Mouse (Mus musculus): ENCODE results near the gene Il11. TPM values are rescaled to one million over a fixed set of nuclear protein-coding genes. Genes with fewer than 3 reads are reported as not detected.

Il11 gene
- 0.67 TPM for polyA plus RNA-seq (2017; shearing (Covaris generic))

DNA sequence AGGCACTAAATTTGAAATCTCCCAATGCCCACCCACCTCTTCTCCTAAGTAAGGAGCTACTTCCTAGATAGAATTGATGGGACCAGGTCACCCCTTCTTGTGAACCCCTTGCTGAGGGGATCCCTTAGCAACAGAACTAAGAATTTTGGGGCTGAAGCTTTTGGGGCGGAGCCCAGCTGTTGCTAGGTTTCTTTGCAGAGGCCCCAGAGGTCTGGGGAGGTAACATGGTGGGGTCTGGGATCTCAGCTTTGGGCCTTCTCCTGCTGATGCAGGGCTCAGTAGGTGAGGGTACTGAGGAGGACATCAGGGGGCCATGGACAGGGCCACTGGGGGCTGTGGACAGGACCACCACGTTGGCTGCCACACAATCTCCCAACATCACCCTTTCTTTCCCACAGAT lies at the start of gene Il11, which contains the start of gene Tmem190:
Gene Il11, minus strand, starts transcription at position 101 of the 400 bp plus-strand sequence.
Gene Tmem190, plus strand, starts transcription at position 179 of the 400 bp plus-strand sequence.

DNA sequence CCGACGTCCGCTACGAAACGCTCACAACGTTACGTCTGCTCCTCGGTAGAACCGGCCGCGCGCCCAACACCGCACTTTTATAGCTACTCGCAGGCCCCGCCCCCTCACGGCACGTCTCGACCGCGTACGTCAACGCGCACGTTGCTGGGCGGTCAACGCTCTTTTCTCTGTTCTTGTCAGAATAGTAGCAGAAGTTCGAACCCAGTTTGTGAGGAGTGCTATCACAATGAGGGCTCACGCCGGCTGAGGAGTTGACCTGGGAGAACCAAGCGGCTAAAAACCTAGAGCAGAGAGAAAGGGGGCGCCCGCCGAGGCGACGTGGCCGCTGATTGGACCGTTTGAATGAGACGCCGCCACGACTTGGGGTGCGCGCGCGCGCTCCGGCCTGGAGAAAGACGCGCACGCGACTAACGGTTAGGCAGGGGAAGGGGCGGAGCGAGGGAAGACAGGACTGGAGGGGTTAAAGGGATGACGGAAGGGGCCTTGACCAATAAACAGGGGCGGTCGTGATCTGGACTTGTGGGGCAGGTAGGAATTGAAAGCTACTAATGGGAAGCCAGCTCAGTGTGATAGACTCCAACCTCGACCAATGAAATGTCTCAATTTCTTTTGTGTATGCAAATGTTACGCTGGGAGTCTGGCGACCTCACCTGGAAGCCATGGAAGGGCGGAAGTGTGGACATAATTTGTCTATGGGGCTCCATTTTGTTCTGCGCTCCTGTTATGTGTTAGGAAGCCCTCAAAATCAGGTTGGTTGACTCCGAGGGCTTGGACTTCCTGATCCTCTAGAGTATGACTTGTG lies 29.8 kb upstream of the Il11 start, which contains the start of gene Ube2s:
Gene Ube2s, minus strand, starts transcription at position 288 of the 802 bp plus-strand sequence.

DNA sequence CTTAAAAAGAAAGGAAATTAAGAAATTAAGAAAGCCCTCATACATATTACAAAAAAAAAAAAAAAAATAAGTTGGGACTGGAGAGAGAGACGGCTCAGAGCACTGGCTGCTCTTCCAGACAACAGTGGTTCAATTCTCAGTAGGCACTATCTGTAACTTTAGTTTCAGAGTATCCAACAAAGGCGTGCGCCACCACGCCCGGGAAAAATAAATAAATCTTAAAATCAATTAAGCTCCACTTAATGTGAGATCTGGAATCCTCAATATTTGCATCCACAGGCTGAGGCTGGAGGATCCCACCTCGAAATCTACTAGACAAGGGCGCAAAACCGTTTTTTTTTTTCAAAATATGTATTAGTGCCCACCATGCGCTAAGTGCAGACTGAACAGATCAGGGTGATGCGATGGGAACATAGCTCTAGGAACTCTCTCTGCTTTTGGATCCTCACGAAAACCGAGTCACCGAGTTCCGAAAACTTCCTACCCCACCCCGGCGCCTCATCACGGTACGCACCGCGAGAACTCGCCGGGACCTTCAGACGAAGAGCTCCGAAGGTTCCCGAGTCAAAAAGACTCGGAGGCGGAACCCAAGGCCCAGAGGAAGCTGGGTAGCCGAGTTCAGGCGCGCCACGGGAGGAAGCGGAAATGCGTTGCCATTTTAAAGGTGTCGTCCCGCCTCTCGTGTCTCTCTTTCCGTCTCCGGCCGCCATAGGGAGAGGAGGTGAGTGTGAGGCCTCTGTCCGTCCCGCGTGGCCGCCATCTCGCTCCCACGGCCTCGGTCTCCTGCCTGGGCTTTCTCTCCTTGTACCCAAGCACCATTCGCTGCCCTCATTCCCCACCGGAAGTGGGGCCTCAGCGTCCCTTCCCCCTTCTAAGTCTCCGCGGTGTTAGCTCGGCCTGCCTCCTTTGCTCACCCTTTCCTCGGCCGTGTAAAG lies 9.9 kb upstream of the Il11 start, which contains the start of gene Rpl28:
Gene Rpl28, plus strand, starts transcription at position 597 of the 935 bp plus-strand sequence.

DNA sequence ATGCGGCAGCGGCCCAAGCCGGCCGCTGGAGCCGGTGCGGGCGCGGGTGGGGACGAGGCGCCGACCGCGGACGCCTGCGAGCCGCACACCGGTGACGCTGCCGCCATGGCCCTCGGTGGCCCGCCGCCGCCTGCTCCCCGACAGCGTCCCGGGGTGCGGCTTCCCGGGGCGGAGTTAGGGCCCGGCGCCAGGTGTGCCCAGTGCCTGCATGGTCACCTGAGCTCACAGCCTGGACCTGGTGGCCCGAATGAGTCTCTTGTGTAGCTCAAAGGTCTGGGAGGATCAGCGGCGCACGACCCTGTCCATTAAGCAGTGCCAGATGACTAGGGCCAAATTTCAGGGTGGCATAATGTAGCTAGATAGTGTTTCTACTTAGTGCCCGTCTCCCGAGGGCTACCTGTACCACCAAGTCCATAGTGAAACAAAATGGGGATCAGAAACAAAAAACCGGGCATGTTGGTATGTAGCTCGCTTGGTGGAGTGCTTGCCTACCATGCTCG lies 6.8 kb upstream of the Il11 start, which contains the start of gene Tmem238:
Gene Tmem238, minus strand, starts transcription at position 221 of the 500 bp plus-strand sequence.

DNA sequence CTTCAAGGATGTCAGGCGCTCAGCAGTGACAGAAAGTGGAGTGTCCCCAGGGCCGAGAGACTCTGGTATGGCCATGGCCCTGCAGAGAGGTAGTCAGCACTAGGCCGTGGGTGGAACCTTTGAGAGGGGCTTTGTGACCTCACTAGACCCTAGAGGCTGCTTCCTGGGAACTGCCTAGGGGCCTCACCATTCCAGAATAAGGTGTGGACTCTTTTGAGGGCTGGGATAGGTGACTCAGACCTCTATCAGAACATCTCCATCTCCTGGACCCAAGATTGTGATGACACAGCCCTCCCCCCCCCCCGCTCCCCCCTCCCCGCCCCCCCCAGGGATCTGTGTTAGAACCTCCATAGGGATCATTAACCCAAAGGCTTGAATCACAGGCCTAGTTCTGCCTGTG lies 11.5 kb downstream of the Il11 start, which contains the start of gene Fam71e2:
Gene Fam71e2, minus strand, starts transcription at position 101 of the 400 bp plus-strand sequence.

DNA sequence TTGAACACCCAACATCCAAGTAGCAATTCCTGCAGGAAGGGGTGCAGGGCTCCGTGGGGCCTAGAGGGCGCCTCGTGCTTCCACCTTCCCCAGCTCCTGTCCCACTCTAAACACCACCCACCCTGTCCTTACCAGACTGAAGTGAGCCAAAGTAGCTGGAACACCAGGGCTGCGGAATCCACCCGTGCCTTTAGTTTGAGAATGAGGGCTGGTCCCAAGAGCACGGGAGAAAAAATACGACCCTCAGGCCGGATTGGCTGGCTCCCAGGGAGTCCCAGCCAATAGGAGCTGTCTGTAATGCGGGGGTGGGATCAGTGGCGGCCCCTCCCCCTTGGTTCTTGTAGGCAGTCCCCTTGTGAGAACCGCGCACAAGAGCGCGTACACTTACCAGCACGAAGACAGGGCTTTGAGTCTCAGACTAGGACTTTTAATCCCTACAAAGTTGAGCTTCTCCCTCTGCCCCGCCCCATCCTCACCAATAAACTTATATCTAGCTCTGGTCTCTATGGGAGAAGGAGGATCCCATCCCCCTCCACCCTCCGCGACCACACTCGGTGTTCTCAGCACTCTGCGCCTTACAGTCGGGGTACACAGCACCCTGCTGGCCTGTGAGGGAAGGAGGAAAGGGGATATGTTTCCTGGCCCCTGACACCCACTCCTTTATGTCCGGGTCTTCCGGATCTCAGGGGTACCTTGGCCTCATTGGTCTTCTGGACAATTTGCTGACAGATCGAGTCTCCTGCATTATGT lies 29.7 kb downstream of the Il11 start, which contains the start of gene Cox6b2:
Gene Cox6b2, minus strand, starts transcription at position 274 of the 750 bp plus-strand sequence.

DNA sequence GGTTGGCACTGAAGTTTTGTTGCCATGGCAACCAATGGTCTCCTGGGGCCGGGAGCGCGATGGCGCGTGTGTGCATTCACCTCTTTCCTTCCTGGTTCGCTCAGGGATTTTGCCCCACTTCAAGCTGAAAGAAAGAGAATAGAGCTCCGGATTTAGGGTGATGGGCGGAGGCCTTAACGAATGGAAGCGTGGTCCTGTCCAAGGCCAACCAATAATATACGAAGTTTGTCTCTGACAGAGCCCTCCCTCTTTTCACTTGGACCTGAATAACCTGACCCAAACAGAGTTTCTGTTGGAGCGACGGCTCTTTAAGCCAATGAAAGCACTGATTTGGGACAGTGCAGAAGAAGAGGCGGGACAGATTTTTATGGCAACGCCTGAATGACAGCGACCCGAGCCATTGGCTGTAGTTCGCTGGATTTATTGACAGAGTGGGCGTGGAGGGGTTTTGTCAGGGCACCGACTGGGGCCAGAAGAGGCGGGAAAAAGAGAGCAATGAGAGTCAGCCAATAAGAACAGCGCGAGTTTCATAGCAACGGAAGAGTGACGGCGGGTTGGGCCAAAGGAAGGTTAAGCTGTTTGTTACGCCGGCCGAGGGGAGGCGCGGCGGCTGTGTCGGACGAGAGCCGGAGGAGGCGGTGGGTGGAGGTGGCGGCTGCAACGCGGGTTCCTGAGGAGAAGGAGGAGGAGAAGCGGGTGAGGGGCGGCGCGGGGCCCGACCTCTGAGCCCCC lies 42.9 kb downstream of the Il11 start, which contains the start of gene Kmt5c:
Gene Kmt5c, plus strand, starts transcription at position 572 of the 732 bp plus-strand sequence.

DNA sequence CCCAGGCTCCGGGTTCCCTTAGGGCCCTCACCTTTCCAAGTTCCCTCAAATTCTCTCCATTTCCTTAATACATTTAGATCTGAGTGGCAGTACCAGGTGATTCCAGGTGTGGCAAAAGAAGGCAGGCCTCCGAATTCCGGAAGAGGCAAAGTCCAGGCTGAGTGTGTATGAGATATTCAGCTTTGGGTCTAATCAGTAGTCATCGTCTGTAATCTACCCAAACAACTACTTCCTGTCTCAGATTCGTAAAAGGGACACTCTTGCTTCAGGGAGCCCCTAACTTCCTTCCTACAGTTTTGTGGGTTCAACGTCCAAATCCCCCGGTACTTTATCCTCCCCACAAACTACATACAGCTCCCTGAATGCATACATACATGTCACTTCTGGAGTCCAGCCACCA lies 57.5 kb downstream of the Il11 start, which contains the start of gene Tmem150b:
Gene Tmem150b, minus strand, starts transcription at position 81 of the 400 bp plus-strand sequence.

Other genes with a start within 250 kb of the Il11 start
- gene Syt5, start 235.3 kb downstream of the Il11 start, polyA plus RNA-seq (2017; shearing (Covaris generic)) = 1.0 TPM
- not detected for gene Ptprh, start 178.8 kb downstream of the Il11 start, polyA plus RNA-seq (2017; shearing (Covaris generic))
- gene Tmem86b, start 151.4 kb downstream of the Il11 start, polyA plus RNA-seq (2017; shearing (Covaris generic)) = 11.7 TPM
- gene Ppp6r1, start 123.8 kb downstream of the Il11 start, polyA plus RNA-seq (2017; shearing (Covaris generic)) = 243 TPM
- gene Hspbp1, start 97.8 kb downstream of the Il11 start, polyA plus RNA-seq (2017; shearing (Covaris generic)) = 62.4 TPM
- not detected for gene Brsk1, start 92.3 kb downstream of the Il11 start, polyA plus RNA-seq (2017; shearing (Covaris generic))
- gene Tmem150b, start 57.6 kb downstream of the Il11 start, polyA plus RNA-seq (2017; shearing (Covaris generic)) = not detected
- 29.2 TPM for gene Kmt5c, start 42.7 kb downstream of the Il11 start, polyA plus RNA-seq (2017; shearing (Covaris generic))
- not detected for gene Cox6b2, start 29.8 kb downstream of the Il11 start, polyA plus RNA-seq (2017; shearing (Covaris generic))
- gene Fam71e2, start 11.6 kb downstream of the Il11 start, polyA plus RNA-seq (2017; shearing (Covaris generic)) = not detected
- not detected for gene Tmem190, start 78 bp upstream of the Il11 start, polyA plus RNA-seq (2017; shearing (Covaris generic))
- gene Tmem238, start 6.8 kb upstream of the Il11 start, polyA plus RNA-seq (2017; shearing (Covaris generic)) = 8.3 TPM
- 215 TPM for gene Rpl28, start 10.0 kb upstream of the Il11 start, polyA plus RNA-seq (2017; shearing (Covaris generic))
- gene Ube2s, start 29.7 kb upstream of the Il11 start, polyA plus RNA-seq (2017; shearing (Covaris generic)) = 275 TPM
- gene Shisa7, start 61.8 kb upstream of the Il11 start, polyA plus RNA-seq (2017; shearing (Covaris generic)) = not detected
- gene Isoc2b, start 87.4 kb upstream of the Il11 start, polyA plus RNA-seq (2017; shearing (Covaris generic)) = 6.2 TPM
- 0.33 TPM for gene Isoc2a, start 94.3 kb upstream of the Il11 start, polyA plus RNA-seq (2017; shearing (Covaris generic))
- gene Gm36210, start 123.7 kb upstream of the Il11 start, polyA plus RNA-seq (2017; shearing (Covaris generic)) = not detected
- 2.3 TPM for gene Zfp628, start 132.4 kb upstream of the Il11 start, polyA plus RNA-seq (2017; shearing (Covaris generic))
- gene Nat14, start 139.2 kb upstream of the Il11 start, polyA plus RNA-seq (2017; shearing (Covaris generic)) = not detected
- gene Ssc5d, start 142.9 kb upstream of the Il11 start, polyA plus RNA-seq (2017; shearing (Covaris generic)) = not detected
- not detected for gene Sbk2, start 181.5 kb upstream of the Il11 start, polyA plus RNA-seq (2017; shearing (Covaris generic))
- not detected for gene Sbk3, start 188.3 kb upstream of the Il11 start, polyA plus RNA-seq (2017; shearing (Covaris generic))
- 20.4 TPM for gene Zfp579, start 213.3 kb upstream of the Il11 start, polyA plus RNA-seq (2017; shearing (Covaris generic))
- 17.9 TPM for gene Zfp524, start 231.6 kb upstream of the Il11 start, polyA plus RNA-seq (2017; shearing (Covaris generic))
- 48.5 TPM for gene Fiz1, start 231.8 kb upstream of the Il11 start, polyA plus RNA-seq (2017; shearing (Covaris generic))
- gene Gm44973, start 232.6 kb upstream of the Il11 start, polyA plus RNA-seq (2017; shearing (Covaris generic)) = 5.2 TPM
- 6.4 TPM for gene Zfp865, start 237.5 kb upstream of the Il11 start, polyA plus RNA-seq (2017; shearing (Covaris generic))
- not detected for gene Ccdc106, start 237.7 kb upstream of the Il11 start, polyA plus RNA-seq (2017; shearing (Covaris generic))

Measured in effector memory CD4-positive, alpha-beta T cell, adult 7 months (primary cell).